Mouse (Mus musculus): ENCODE measurements around the gene Mogat2.

DNA sequence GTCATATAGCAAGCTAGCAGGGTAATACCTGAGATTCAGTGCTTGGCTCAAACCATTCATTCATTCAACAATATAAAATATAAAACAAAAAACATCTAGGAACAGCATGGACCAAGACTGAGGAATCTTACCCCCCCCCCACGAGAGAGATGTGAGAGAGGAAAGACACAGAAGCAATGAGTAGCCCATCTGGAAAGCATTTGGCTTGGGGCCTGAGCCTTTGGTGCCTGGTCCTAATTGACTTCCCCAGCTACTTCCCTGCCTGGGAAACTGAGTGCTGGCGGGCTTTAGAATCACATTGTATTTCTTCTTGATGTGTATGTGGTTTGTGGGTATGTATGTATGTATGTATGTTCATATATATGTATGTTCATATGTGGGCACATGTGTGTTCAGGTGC lies 2.8 kb downstream of the Mogat2 start:
- TF ChIP-seq CTCF (IDR thresholded peaks at IDR 0.05; ENCODE audit: extremely low read depth, insufficient read length, insufficient replicate concordance, low read depth, low read length) (no peak), POLR2A (IDR thresholded peaks at IDR 0.05; ENCODE audit: low read depth, low read length) (no peak)
